Mouse (Mus musculus) cerebellum, postnatal 25 days (tissue): ENCODE results near the gene Rab6a.
A peak's percentile ranks its signal among the peaks of the same experiment; 100 is the strongest.
"Not testable (repeated sequence)": the region's sequence is repeated elsewhere in the genome, so short reads cannot be mapped to it uniquely, and the experiment has no call there.

Source experiments
- DNase-seq, 2 experiments: peaks; one replicate each; pipeline ENCODE4 v3.0.0; 2021; ENCODE audit warnings: mixed read lengths in 2 of 2

The Rab6a gene

DNA sequence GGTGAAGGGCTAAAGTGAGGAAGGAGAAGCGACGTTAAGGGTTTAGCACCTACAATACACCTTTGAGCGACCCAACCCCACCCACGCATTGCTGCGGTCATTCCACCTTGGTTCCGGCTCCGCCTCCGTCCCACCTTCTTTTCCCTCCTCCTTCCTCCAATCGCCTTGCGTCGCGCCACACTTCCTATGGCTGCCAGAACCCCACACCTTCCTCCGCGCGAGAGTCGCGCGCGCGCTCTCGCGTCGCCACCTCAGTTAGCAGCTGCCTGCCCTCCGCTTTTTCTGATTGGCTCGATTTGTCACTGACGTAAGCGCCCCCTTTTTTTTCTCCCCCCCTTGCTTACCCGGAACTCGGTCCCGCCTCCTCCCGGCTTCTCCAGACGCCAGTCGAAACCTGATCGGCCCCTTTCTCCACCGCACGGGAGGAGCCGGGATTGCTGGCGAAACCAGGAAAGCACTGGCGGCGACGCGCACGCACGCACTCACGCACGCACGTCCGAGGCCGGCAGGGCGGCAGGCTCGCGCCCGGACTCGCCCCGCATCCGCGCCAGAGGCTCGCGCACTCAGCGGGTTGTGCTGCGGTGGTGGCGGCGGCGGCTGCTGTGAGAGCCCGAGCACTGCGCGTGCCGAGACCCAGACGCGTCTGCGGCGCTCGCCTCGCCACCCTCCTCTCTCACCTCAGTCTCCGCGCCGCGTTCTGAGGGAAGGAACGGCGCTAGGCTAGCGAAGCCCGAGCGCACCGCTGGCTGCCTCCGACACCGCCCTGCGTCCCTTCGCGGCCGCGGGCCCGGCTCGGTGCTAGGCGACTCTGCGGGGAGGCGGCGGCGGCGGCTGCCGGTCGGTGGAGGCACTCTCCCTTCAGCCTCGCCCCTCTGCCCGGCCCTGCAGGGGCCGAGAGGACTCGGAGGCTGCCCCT is at the start of gene Rab6a:
TSS of gene Rab6a (plus strand) at position 197 of the 916 bp plus-strand sequence.
- peak; percentile 97 to 98 for DNase-seq

- DNase-seq = no peak
Measured at GRCm38 (mm10) chr7:100559331-100559730, 47.9 kb upstream of the Rab6a start.

- peak in 1 of 2 experiments; percentile 25 for DNase-seq
Measured at GRCm38 (mm10) chr7:100561861-100562587, 45.2 kb upstream of the Rab6a start.

- not testable (repeated sequence) for DNase-seq
Measured at GRCm38 (mm10) chr7:100567238-100567637, 40.0 kb upstream of the Rab6a start.

GRCm38 (mm10) chr7:100569907-100570306 is 37.3 kb upstream of the Rab6a start:
- no peak for DNase-seq

DNA sequence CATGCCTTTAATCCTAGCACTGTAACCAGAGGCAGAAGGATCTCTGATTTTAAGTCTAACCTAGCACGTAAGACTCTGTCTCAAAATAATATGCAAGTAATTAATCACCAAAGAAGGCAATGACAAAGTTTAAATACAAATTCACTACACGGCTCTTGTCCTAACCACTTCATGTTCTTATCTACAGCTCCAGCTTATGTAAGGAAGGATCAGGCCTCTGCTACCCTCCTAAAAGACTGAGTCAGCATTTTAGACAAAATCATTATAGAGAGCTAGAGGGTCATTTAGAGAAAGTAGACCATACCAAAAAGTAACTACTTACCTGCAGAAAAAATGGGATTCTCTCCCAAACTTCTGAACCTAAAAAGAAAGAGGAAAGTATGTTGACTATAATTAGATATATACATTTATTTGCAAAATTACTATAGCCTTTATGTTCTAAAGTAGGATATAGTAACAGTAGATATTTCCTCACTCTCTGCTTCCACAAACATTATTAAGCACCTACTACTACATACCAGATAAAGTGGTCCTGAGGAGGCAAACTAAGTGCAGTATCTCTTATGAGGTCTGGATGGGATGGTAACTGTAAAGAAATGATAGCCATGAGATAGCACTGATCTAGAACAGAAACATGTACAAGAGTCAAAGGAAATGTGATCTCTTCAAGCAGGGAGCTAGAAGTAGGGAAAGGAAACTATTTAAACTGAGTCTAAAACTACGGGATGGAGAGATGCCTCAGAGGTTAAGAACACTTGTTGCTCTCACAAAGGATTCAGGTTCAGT is 36.1 kb upstream of the Rab6a start:
- no peak for DNase-seq

DNA sequence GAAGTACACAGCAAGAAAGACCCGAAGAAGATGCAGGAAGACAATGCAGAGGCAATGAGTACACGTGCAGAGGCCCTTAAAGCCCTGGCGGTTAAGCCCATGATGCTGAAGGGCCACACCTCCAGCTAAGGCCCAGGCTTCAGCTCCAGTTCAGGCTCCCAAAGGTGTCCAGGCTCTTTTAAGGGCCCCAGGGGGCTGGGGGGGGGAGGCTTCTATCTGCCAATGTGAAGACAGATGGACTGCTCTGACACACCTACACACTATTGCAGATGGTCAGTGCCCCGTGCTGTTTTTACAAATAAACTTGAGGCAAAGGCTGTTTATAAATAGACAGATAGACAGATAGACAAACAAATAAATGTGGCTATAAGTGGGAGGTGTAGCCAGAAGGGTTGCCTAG is 35.1 kb upstream of the Rab6a start:
- DNase-seq = peak; percentile 76 to 83

DNA sequence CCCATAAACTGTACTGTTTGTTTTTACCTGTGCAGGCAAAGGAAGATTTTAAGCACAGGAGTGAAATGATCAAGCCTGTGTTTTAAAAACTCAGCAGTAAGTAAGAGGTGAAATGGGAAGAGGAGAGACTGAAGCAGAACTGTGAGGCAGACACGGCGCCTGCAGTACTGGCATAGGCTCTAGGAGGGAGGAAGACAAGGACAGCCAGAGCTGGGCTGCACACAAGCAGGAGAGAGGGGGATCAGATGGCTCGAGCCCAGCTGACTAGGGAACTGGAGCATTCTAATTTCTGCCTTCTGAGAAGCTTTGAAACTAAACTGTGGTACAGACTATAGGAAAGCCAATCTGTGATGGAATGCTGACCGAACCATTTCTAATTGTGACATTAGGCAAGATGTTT is 34.5 kb upstream of the Rab6a start:
- peak; percentile 46 to 64 for DNase-seq

DNA sequence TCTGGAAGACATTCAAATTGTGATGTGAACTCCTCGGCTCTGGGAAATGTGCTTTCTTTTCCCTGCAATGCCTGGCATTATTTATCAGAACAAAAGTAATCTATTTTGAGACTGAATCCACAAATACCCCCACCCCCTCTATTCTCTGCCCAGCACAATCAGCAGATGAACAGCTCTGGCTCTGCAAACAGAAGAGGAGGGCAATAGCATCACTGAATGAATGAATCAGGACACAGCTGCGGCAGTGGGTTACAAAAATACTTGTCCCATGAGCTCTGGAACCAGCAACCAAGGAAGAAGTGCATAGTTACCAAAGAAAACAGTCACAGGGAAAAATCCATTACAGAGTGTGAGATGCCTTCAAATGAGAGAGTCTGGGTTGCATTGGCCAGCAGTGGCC is 28.4 kb upstream of the Rab6a start:
- DNase-seq = no peak

DNA sequence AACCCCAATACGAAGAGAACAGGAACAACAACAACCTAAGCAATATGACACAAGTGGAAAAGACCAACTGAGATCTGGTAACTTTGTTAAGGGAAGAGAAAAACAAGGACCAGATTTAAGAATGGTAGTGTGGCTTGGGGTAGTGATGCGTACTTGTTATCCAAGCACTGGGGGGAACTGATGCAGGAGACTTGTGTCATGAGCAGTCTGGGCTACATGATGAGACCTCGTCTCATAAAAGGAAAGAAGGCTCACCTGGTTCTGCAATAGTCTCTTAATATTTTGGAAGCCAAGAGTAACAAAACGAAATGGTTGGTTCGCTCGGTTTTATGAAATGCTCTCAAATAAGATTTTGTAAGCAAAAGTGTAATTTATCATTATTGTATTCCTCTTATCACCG is 25.0 kb upstream of the Rab6a start:
- DNase-seq = no peak

GRCm38 (mm10) chr7:100582727-100583236 is 24.4 kb upstream of the Rab6a start:
- peak; percentile 93 for DNase-seq

DNA sequence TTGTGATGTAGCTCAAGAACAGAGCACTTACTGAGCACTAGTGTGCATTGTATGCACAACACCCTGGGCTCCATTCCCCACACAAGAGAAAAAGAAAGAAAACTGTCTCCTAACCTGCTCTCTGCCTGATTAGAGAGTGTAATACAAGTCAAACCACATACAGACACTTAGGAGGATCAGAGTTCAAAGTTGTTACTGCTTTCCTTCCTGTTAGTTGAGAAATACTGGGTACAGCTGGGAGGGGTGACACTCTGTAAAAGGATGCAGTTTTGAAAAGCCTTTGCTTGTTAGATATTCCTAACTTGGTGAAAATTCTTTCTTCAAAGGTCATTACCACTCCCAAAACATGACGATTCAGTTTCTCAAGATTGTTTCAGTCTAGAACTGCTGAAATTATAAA is 17.4 kb upstream of the Rab6a start:
- DNase-seq = no peak

GRCm38 (mm10) chr7:100590504-100590844 is 16.7 kb upstream of the Rab6a start:
- no peak for DNase-seq

DNA sequence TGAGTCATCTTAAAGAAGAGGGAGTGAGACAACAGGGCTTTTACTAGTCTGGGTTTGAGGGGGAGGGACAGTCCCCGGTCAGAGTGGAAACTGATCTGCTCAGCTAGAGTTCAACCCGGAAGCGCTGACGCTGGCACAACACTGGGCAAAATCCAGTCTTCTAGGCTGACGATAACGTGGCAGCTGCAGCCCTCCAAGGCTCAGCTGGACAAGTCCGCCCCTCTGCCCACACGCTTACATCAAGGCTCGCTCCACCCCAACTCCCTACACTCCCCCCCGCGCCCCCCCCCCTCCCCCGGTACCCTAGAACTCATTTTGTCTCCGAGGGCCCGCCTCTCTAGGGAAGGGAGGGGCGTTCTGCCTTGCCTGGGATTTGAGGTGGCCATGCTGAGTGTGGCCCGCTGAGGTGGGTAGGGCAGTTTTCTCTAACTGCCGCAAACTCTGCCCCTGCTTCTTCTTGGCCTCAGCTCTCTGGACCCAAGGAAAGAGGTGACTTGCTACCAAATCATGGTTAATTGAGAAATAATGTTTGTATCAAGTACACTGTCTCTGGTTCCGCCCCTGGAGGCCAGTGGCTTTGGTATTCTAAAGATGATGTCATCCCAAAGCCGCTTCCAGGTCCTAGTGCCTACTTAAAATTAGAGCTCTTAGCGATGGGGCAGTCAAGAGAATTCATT is 16.2 kb upstream of the Rab6a start:
- DNase-seq = peak; percentile 83 to 86

GRCm38 (mm10) chr7:100591522-100591852 is 15.7 kb upstream of the Rab6a start:
- no peak for DNase-seq

GRCm38 (mm10) chr7:100593349-100593748 is 13.9 kb upstream of the Rab6a start:
- DNase-seq = no peak

GRCm38 (mm10) chr7:100600211-100600610 is 7.0 kb upstream of the Rab6a start:
- DNase-seq = no peak

GRCm38 (mm10) chr7:100608130-100608741 is 1.0 kb downstream of the Rab6a start, which contains the start of gene Mrpl48:
Gene Mrpl48 (minus strand): TSS chr7:100608301.
- peak; percentile 84 to 85 for DNase-seq

GRCm38 (mm10) chr7:100608910-100609309 is 1.7 kb downstream of the Rab6a start:
- DNase-seq = no peak

GRCm38 (mm10) chr7:100616121-100616857 is 9.1 kb downstream of the Rab6a start:
- DNase-seq = no peak

DNA sequence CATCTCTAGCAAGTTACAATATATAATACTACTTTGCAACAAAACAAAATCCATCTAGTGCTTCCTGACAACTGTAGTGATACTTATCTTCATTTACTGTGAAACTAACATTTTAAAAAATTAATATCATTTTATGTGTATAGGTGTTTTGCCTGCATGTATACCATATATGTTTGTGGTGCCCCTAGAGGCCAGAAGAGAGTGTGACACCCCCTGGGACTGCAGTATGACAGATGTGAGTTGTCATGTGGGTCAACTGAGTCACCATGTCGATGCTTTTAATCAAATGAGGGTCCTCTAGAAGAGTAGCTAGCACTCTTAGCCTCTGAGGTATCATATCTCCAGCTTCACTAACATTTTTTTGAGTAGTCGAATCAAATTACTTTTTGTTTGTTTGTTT is 15.1 kb downstream of the Rab6a start:
- no peak for DNase-seq
